Mouse (Mus musculus) ovary, postnatal 36 days (tissue): Measurements from ENCODE around the gene Lrmda.

Experiments used
- DNase-seq: peaks from one replicate; pipeline ENCODE4 v3.0.0; 2022; ENCODE audit warnings: low spot score, mixed read lengths

Lrmda gene

GRCm38 (mm10) chr14:22864132-22864531 is 844.6 kb downstream of the Lrmda start:
- DNase-seq: no peak

GRCm38 (mm10) chr14:22874584-22874983 is 855.1 kb downstream of the Lrmda start:
- no peak for DNase-seq

DNA sequence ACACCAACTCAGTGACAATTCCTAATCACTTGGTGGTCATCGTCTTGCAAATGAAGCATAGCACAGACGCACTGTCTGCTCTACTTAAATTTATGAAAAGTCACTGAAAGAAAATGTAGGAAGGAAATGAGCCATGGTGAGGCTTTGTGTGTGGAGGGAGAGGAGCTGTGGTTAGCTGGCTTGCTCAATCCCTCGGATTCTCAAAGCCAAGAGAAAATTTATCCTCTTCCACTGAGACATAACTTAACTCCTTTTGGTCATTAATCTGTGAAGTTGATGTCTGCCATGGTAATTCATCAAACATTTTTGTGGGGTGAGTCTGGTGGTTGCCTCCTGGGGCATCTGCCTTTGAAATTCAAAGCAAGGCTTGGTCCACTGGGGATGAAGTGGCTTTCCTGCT is 867.7 kb downstream of the Lrmda start:
- no peak for DNase-seq

GRCm38 (mm10) chr14:22899312-22899711 is 879.8 kb downstream of the Lrmda start:
- no peak for DNase-seq

DNA sequence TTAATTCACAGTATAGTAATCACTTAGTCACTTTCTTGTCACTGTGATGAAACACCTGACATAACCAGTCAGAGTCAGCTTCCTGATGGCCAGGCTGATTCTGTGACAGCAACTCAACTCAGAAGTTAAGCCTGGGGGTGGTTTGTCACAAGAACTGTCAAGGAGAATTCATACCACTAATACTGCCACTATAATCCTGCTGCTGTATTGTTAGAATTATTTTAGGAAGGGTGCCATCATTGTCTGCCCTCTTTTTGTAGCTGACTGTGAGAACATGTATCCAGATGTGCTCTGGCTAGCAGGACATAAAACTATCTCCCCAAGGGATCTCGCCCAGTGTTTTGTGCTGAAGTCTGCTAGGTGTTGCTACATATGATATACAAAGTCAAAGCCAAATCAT is 882.6 kb downstream of the Lrmda start:
- DNase-seq: no peak

- DNase-seq: no peak
Observed at GRCm38 (mm10) chr14:22902914-22903313, 883.4 kb downstream of the Lrmda start.

DNA sequence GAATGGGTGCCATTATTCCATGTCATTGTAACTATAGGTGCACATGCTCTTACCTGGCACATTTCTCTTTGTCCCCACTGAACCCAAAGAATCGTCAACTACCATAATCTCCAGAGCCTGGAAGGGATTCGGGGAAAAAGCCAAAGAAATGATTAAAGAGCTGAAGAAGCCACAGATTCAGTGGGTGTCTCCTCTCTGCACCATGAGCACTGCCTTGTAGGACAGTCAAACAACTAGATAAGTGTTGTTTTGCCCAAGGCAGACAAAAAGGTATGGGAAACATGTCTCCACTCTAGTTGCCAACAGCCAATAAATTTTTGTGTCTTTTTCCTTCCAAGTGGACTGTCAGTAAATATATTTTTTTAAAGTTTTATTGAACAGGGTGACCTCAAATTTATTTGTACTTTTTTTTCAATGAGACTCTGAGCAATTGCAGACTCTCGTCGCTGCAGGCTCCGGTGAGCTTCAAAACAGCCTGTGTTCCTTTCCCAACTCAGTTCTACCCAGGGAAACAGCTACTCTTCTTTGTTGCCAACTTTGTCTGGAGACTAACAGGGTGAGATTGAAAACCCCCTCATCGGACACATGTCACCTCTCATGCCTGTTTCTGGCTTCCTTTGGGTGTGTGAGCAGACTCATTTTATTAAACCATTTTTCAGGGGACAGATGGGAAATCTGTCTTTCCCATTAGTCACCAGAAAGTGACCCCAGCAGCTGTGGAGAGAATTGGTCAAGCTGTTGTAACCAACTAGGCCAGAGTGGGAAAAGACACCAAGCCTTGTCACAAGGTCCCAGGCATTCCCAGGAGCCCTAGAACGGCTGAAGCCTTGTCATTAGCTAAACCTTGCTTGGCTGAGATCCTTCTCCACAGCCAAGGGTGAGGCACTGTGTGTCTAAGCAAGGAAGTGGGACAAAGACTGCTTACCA is 886.5 kb downstream of the Lrmda start:
- DNase-seq: no peak

DNA sequence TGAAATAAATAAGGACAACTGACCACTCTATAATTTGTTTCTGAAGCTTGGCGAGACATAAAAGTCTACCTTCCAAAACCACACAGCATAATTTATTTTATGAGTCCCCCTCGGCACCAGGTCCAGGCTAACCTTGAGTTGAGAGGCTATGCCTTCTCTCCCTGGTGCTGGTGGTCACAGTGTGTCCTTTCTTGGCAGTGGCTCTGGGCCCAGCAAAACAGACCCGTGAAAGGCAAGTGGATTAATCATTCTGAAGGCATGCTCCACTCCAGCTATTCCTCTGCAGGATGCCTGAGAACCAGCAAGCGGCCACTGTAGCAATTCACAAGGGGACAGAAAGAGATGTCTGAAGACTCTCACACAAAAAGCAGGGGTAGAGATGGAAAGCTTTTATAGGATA is 887.2 kb downstream of the Lrmda start:
- DNase-seq: no peak

DNA sequence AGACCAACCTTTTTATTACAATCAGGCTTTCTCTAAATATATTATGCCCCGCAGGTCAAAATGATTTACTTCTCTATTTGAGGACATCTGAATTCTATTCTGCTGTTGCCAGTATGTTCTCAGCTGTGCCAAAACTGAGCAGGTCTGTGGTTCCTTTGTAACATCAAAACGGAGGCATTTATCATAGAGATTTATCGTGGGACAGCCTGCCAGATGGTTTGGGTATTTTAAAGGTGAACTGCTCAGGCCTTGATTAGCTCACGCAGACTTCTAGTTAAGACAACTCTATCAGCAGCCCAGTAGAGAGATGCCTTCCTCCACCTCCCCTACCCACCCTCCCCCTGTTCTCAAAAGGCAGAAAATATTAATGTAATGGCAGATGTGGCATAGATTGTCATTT is 887.7 kb downstream of the Lrmda start:
- no peak for DNase-seq

- DNase-seq: no peak
Observed at GRCm38 (mm10) chr14:22908006-22908405, 888.5 kb downstream of the Lrmda start.

GRCm38 (mm10) chr14:22915463-22915862 is 896.0 kb downstream of the Lrmda start:
- no peak for DNase-seq

GRCm38 (mm10) chr14:22918499-22918898 is 899.0 kb downstream of the Lrmda start:
- no peak for DNase-seq

DNA sequence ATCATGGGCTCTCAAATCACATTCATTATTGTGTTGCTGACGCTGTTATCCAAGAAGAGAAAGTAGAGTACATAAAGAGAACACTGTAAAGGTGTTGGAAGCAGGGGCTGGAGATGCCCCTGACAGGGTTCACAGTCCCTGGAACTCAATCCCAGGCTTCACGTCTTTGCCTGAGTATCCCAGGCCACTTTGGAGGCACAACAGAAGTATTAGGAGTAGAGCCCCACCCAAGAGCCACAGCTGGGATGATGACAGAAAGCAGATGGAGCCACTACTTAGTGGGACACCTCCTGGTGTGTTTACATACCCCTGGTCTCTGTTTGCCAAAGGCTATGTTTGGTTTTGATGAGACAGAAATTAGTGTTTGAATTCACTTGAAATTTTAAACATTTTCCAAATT is 899.4 kb downstream of the Lrmda start:
- no peak for DNase-seq

- no peak for DNase-seq
Observed at GRCm38 (mm10) chr14:22921152-22921551, 901.6 kb downstream of the Lrmda start.

- no peak for DNase-seq
Observed at GRCm38 (mm10) chr14:22921796-22922195, 902.3 kb downstream of the Lrmda start.

DNA sequence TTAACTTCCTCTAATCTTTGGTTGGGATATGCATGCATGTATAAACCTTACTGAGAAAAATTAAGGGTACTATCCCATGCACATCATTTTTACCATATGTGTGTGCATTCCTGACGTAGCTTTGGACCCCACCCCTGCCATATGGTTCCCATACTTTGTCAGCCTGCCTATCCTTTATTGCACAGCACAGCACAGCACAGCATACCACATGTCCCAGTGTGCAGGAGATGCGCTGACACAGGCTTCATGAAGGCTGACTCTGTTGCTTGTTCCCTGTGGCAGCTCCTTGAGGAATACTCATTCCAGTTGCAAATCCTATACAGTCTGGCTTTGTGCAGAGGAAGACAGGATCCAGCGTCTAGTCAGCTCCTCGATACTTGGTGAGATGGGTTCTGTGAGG is 903.1 kb downstream of the Lrmda start:
- DNase-seq: no peak

DNA sequence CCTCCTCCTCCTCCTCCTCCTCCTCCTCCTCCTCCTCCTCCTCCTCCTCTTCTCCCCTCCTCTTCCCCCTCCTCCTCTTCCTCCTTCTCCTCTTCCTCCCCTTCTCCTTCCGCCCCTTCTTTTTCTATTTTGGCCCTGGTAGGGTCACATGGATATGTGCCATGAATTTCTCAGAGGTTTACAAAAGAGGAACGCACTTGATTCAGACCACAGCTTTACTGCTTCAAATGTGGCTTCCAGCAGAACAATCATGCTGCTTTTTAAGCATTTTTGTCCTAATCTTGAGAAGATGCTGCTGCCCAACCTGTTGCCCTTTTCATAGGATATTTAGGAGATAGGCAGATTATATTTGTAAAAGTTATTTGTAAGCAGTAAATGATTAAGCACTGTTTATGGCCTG is 903.7 kb downstream of the Lrmda start:
- no peak for DNase-seq

DNA sequence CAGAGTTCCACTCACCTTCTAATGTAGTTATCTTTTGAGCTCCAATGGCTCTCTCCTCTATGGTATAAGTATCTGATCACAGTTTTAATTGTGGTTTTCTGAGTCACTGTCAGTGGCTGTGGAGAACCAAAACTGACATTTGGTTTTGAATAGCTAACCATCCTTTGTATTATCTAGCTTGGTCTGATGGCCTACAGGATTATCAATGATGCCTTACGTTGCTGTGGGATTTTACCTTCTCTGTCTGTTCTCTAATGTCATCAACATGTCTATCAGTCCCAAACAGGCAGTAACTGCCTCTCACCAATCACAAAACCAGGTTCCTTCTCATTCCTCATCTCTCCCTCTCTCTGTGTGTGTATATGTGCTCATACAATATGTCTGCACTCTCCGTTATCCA is 908.8 kb downstream of the Lrmda start:
- DNase-seq: no peak

DNA sequence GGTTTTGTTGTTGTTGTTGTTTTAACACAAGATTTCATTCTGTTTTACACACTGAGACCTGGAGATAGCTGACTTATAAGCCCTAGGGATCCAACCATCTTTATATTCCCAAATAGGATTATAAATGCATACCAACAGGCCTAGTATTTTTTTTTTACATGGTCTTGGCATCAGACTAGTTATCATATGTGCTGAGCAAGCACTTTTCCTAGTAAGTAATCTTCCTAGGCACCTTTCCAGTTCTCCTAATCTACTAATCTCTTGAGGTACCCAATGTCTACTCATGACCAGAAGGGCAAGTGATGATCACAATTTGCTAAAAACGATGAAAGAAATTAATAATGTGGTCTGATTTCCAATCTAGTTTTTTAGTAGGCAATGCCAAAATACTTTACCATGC is 909.2 kb downstream of the Lrmda start:
- no peak for DNase-seq

DNA sequence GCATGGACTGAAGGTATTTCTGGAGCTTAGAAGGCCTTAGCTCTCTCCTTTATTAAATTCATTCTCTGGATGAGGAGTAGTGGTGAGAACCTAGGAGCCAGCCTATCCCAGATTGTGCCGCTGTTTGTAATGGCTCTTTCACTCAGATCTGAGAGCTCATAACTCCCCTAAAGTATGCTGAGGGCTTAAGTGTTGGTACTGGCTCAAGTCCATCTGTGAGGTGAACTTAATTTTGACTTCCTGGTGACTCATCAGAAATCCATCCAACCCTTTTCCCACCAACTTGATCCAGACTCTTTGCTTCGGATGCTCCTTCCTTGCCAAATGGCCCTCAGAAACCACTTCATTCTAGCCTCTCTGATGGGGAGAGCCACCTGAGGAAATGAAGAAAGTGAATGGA is 910.1 kb downstream of the Lrmda start:
- DNase-seq: no peak

- no peak for DNase-seq
Observed at GRCm38 (mm10) chr14:22930488-22931046, 911.1 kb downstream of the Lrmda start.

- no peak for DNase-seq
Observed at GRCm38 (mm10) chr14:22931114-22931822, 911.8 kb downstream of the Lrmda start.

- no peak for DNase-seq
Observed at GRCm38 (mm10) chr14:22936701-22937100, 917.2 kb downstream of the Lrmda start.
